Mouse (Mus musculus): Measurements from ENCODE around the gene Rabgef1. TPM values are rescaled to one million over a fixed set of nuclear protein-coding genes. Genes with fewer than 3 reads are reported as not detected.
"Not testable (repeated sequence)": the region's sequence is repeated elsewhere in the genome, so short reads cannot be mapped to it uniquely, and the experiment has no call there.

The Rabgef1 gene
- polyA plus RNA-seq, 1 experiment: 29.9 TPM

GRCm38 (mm10) chr5:130241426-130241825 lies 69.8 kb downstream of the Rabgef1 start:
- H3K9me3 ChIP-seq (replicated peaks; ENCODE audit: control insufficient read depth, insufficient read depth, low read length, poor library complexity, severe bottlenecking): no peaks in the 10 kb centered on the region
- H3K9ac ChIP-seq (ENCODE audit: low read depth, poor library complexity, severe bottlenecking): no peak overlapping the region
- peaks cover 70% of the 10 kb centered on the region for H3K36me3 ChIP-seq (ENCODE audit: control insufficient read depth, insufficient read depth, low read length, poor library complexity, severe bottlenecking)
- no peaks in the 10 kb centered on the region for H3K4me1 ChIP-seq (ENCODE audit: control insufficient read depth, insufficient read depth, low read length)
- TF ChIP-seq CTCF (IDR thresholded peaks at IDR 0.05; ENCODE audit: low read depth, low read length): no peak
- TF ChIP-seq POLR2A (IDR thresholded peaks at IDR 0.05; ENCODE audit: insufficient read depth, low read length): no peak
- no peak for TF ChIP-seq EP300 (IDR thresholded peaks at IDR 0.05; ENCODE audit: insufficient read depth, low read depth, low read length)
- no peak overlapping the region for H3K27ac ChIP-seq (ENCODE audit: insufficient read depth, low read length)
- no peak overlapping the region for H3K4me3 ChIP-seq (ENCODE audit: low read depth, low read length)
- H3K27me3 ChIP-seq (ENCODE audit: control insufficient read depth, insufficient read depth, low read length, poor library complexity, severe bottlenecking): no peaks in the 10 kb centered on the region

DNA sequence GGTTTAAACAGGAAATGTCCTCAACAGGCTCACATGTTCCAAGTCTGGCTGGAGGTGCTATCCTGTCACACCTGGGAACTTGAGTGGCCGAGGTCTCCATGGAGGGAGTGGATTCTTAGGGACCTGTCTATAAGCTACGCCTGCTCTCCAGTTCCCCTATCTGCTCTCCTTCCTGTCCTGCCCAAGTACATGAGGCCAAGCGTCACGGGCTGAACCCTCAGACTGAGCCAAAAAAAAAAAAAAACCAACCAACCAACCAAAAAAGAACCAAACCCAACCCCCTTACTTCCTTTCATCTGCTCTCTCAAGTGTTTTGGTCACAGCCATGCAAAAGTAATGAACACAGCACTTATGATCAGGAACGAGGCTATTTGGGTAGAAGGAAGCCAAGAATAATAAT lies 76.2 kb downstream of the Rabgef1 start:
- peaks cover 81% of the 10 kb centered on the region for H3K36me3 ChIP-seq (ENCODE audit: control insufficient read depth, insufficient read depth, low read length, poor library complexity, severe bottlenecking)
- TF ChIP-seq EP300 (IDR thresholded peaks at IDR 0.05; ENCODE audit: insufficient read depth, low read depth, low read length) (no peak), POLR2A (IDR thresholded peaks at IDR 0.05; ENCODE audit: insufficient read depth, low read length) (no peak), CTCF (IDR thresholded peaks at IDR 0.05; ENCODE audit: low read depth, low read length) (no peak)
- no peak overlapping the region for H3K4me3 ChIP-seq (ENCODE audit: low read depth, low read length)

GRCm38 (mm10) chr5:130254164-130255016 lies 82.8 kb downstream of the Rabgef1 start:
- Histone ChIP-seq H3K27ac (ENCODE audit: insufficient read depth, low read length) (peak overlapping the region; percentile 24), H3K36me3 (ENCODE audit: control insufficient read depth, insufficient read depth, low read length, poor library complexity, severe bottlenecking) (peaks cover 38% of the 10 kb centered on the region), H3K9ac (ENCODE audit: low read depth, poor library complexity, severe bottlenecking) (peak overlapping the region; percentile 83), H3K9me3 (replicated peaks; ENCODE audit: control insufficient read depth, insufficient read depth, low read length, poor library complexity, severe bottlenecking) (no peaks in the 10 kb centered on the region), H3K4me1 (ENCODE audit: control insufficient read depth, insufficient read depth, low read length) (no peaks in the 10 kb centered on the region), H3K4me3 (ENCODE audit: low read depth, low read length) (peak overlapping the region; percentile 95), H3K27me3 (ENCODE audit: control insufficient read depth, insufficient read depth, low read length, poor library complexity, severe bottlenecking) (no peaks in the 10 kb centered on the region)
- no peak for TF ChIP-seq EP300 (IDR thresholded peaks at IDR 0.05; ENCODE audit: insufficient read depth, low read depth, low read length)
- TF ChIP-seq POLR2A (IDR thresholded peaks at IDR 0.05; ENCODE audit: insufficient read depth, low read length): no peak
- no peak for TF ChIP-seq CTCF (IDR thresholded peaks at IDR 0.05; ENCODE audit: low read depth, low read length)

More for the DNA sequence above, 76.2 kb downstream of the Rabgef1 start:
- H3K4me1 ChIP-seq (ENCODE audit: control insufficient read depth, insufficient read depth, low read length): no peaks in the 10 kb centered on the region
- H3K9ac ChIP-seq (ENCODE audit: low read depth, poor library complexity, severe bottlenecking): no peak overlapping the region
- H3K27me3 ChIP-seq (ENCODE audit: control insufficient read depth, insufficient read depth, low read length, poor library complexity, severe bottlenecking): no peaks in the 10 kb centered on the region
- H3K27ac ChIP-seq (ENCODE audit: insufficient read depth, low read length): no peak overlapping the region
- no peaks in the 10 kb centered on the region for H3K9me3 ChIP-seq (replicated peaks; ENCODE audit: control insufficient read depth, insufficient read depth, low read length, poor library complexity, severe bottlenecking)

DNA sequence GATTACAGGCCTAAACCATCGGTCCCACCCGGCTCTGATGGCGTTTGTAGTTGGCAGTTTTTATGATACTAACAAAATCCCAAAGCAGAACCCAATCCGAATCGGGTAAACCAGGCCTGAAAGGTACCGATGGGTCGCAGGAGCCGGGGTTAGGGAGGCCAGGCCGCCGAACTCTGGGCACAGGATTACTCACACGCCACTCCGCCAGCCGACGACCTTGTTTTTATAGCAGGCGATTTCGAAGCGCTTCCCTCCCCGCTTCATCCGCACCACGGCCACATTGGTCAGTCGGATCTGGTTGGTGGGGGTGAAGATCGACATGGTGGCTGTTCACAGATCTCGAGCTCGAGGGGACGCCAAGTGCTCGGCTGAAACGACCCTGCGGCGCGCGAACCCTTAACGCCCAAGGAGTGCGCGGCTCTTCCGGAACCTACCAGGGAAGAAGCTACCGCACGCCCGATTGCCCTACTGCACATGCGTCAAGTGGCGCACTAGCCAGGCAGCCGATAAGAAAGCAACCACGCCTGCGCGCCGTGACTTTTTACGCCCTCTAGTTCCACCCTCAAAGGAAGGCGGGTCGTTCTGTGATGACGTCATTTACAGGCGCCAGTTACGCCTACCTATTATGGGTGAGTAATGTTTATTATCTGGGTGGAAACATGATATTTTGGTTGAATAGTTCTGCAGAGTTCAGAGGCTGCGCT lies 83.6 kb downstream of the Rabgef1 start, which contains the start of the genes Sbds and Tyw1:
TSS of gene Sbds (minus strand) at position 514 of the 704 bp plus-strand sequence.
TSS of gene Tyw1 (plus strand) at position 603 of the 704 bp plus-strand sequence.
- TF ChIP-seq CTCF (IDR thresholded peaks at IDR 0.05; ENCODE audit: low read depth, low read length): no peak
- TF ChIP-seq EP300 (IDR thresholded peaks at IDR 0.05; ENCODE audit: insufficient read depth, low read depth, low read length): no peak
- peak; percentile 69 for TF ChIP-seq POLR2A (IDR thresholded peaks at IDR 0.05; ENCODE audit: insufficient read depth, low read length)
- peak within 1 kb of the TSS; percentile 95 for H3K4me3 ChIP-seq (ENCODE audit: low read depth, low read length)
- no peaks in the 10 kb centered on the region for H3K4me1 ChIP-seq (ENCODE audit: control insufficient read depth, insufficient read depth, low read length)
- peak within 1 kb of the TSS; percentile 76 for H3K27ac ChIP-seq (ENCODE audit: insufficient read depth, low read length)
- H3K27me3 ChIP-seq (ENCODE audit: control insufficient read depth, insufficient read depth, low read length, poor library complexity, severe bottlenecking): no peaks in the 10 kb centered on the region
- peak within 1 kb of the TSS; percentile 83 for H3K9ac ChIP-seq (ENCODE audit: low read depth, poor library complexity, severe bottlenecking)
- peaks cover 32% of the 10 kb centered on the region for H3K36me3 ChIP-seq (ENCODE audit: control insufficient read depth, insufficient read depth, low read length, poor library complexity, severe bottlenecking)
- H3K9me3 ChIP-seq (replicated peaks; ENCODE audit: control insufficient read depth, insufficient read depth, low read length, poor library complexity, severe bottlenecking): no peaks in the 10 kb centered on the region

DNA sequence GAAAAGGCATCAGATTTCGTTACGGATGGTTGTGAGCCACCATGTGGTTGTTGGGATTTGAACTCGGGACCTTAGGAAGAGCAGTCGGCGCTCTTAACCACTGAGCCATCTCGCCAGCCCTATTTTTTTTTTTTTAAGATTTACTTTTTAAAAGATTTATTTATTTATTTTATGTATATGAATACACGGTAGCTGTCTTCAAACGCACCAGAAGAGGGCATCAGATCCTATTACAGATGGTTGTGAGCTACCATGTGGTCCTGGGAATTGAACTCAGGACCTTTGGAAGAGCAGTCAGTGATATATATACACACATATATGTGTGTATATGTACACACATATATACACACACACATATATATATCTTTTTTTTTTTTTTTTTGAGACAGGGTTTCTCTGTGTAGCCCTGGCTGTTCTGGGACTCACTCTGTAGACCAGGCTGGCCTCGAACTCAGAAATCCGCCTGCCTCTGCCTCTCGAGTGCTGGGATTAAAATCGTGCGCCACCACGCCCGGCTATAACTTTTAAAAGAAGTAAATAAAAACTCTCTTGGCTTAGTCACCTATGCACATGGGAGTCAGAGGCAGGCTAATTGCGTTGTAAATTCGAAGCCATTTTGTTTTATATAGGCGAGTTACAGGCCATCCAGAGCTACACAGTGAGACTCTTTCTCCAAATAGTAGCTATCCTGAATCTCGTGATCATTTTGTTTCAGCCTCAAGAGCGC lies 84.4 kb downstream of the Rabgef1 start:
- Histone ChIP-seq H3K27ac (ENCODE audit: insufficient read depth, low read length) (peak overlapping the region; percentile 76), H3K36me3 (ENCODE audit: control insufficient read depth, insufficient read depth, low read length, poor library complexity, severe bottlenecking) (peaks cover 27% of the 10 kb centered on the region), H3K4me3 (ENCODE audit: low read depth, low read length) (peak overlapping the region; percentile 85), H3K9ac (ENCODE audit: low read depth, poor library complexity, severe bottlenecking) (peak overlapping the region; percentile 65)
- H3K27me3 ChIP-seq (ENCODE audit: control insufficient read depth, insufficient read depth, low read length, poor library complexity, severe bottlenecking); H3K9me3 ChIP-seq (replicated peaks; ENCODE audit: control insufficient read depth, insufficient read depth, low read length, poor library complexity, severe bottlenecking); H3K4me1 ChIP-seq (ENCODE audit: control insufficient read depth, insufficient read depth, low read length): not testable (repeated sequence)
